Mouse (Mus musculus): Measurements from ENCODE around the gene Clec12b.

The Clec12b gene

DNA sequence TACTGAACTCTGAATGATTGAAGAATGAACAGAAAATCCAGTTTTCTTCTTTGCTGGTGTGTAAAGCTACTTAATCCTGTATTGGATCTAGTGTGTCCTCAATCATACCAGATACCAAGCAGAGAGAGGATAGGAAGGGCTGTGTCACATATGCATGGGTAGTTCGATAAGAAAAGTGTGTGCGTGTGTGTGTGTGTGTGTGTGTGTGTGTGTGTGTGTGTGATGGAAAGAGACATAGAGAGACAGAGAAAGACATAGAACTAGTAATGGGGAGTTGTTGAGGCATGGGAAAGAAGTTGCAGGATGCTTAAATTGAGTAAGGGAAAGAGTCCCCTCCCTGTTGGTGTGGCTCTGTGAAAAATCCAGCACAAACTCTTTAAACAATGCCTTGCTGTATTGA, at the start of gene Clec12b:
TSS of gene Clec12b (minus strand) at position 101 of the 400 bp plus-strand sequence.
- no peak for DNase-seq (ENCODE audit: inconsistent age in 2 of 2, low spot score in 1 of 2)

- DNase-seq (ENCODE audit: inconsistent age in 2 of 2, low spot score in 1 of 2), result no peak
Observed at GRCm38 (mm10) chr6:129434239-129434638, 48.6 kb upstream of the Clec12b start.

GRCm38 (mm10) chr6:129427281-129427680, 41.6 kb upstream of the Clec12b start:
- DNase-seq (ENCODE audit: inconsistent age in 2 of 2, low spot score in 1 of 2), result no peak

GRCm38 (mm10) chr6:129425812-129426211, 40.1 kb upstream of the Clec12b start:
- peak; percentile 42 to 72 for DNase-seq (ENCODE audit: inconsistent age in 2 of 2, low spot score in 1 of 2)

DNA sequence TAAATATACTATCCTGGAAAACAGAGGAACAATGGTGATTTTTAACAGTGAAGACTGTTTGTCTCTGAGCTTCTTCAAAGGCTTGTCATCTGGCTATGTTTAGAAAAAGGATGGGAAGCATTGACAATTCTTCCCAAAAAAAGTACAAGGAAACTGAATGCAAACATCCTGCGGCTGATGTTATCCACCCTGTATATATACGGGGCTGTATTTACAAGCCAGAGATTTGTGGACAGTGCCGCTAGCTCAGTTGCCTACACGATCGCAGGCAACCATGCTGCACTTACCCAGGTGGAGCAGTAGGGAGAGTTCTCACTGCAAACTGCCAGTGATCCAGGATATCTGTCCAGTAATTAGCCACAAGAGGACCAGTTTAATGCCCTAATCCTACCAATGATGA, 39.5 kb upstream of the Clec12b start:
- no peak for DNase-seq (ENCODE audit: inconsistent age in 2 of 2, low spot score in 1 of 2)

- peak; percentile 73 to 96 for DNase-seq (ENCODE audit: inconsistent age in 2 of 2, low spot score in 1 of 2)
Observed at GRCm38 (mm10) chr6:129423734-129424072, 38.0 kb upstream of the Clec12b start.

- DNase-seq (ENCODE audit: inconsistent age in 2 of 2, low spot score in 1 of 2), result peak; percentile 13 to 62
Observed at GRCm38 (mm10) chr6:129423040-129423733, 37.5 kb upstream of the Clec12b start.

GRCm38 (mm10) chr6:129422311-129422710, 36.6 kb upstream of the Clec12b start:
- DNase-seq (ENCODE audit: inconsistent age in 2 of 2, low spot score in 1 of 2), result peak in 1 of 2 experiments; percentile 69

- DNase-seq (ENCODE audit: inconsistent age in 2 of 2, low spot score in 1 of 2), result no peak
Observed at GRCm38 (mm10) chr6:129414177-129414576, 28.5 kb upstream of the Clec12b start.

- no peak for DNase-seq (ENCODE audit: inconsistent age in 2 of 2, low spot score in 1 of 2)
Observed at GRCm38 (mm10) chr6:129408562-129408961, 22.9 kb upstream of the Clec12b start, which contains the start of gene Clec9a. TSS of gene Clec9a (plus strand) at chr6:129408862.

DNA sequence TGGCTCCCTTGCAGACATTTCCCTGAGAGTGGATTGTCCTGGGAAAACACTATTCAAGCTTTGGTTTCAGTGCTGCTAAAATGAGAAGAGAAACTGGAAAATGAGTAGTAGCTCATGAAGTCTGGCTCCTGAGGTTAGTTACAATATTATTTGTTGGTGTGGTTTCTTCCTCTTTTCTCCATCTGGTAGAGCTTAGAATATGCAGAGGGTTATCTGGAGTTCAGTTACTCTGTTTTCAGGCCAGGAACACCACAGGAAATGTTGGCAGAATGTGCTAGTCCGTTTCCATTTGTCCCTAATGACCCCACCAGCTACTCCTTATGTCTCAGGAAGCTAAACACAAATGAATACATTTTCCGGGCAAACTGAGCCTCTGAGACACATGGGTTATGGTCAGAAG, 21.6 kb upstream of the Clec12b start:
- DNase-seq (ENCODE audit: inconsistent age in 2 of 2, low spot score in 1 of 2), result peak in 1 of 2 experiments; percentile 24

- DNase-seq (ENCODE audit: inconsistent age in 2 of 2, low spot score in 1 of 2), result no peak
Observed at GRCm38 (mm10) chr6:129405999-129406398, 20.3 kb upstream of the Clec12b start.

- DNase-seq (ENCODE audit: inconsistent age in 2 of 2, low spot score in 1 of 2), result no peak
Observed at GRCm38 (mm10) chr6:129403391-129403790, 17.7 kb upstream of the Clec12b start.

DNA sequence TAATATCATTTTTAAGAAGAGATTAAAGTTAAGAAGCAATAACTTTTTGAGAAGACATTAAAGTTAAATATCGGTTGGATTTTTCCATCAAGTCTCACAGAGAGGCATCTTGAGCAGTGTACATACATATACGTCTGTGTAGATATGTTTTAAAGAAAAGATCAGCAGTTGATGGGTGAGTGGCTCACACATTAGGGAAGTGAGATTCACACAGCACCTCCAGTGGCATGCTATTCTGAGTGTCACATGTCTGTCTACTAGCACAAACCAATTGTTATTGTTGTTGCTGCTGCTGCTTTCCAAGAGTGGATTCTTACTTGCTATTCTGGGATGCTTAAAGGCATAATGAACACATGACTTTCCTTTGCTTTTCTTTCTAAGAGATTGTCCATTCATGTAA, 16.7 kb upstream of the Clec12b start:
- DNase-seq (ENCODE audit: inconsistent age in 2 of 2, low spot score in 1 of 2), result no peak

DNA sequence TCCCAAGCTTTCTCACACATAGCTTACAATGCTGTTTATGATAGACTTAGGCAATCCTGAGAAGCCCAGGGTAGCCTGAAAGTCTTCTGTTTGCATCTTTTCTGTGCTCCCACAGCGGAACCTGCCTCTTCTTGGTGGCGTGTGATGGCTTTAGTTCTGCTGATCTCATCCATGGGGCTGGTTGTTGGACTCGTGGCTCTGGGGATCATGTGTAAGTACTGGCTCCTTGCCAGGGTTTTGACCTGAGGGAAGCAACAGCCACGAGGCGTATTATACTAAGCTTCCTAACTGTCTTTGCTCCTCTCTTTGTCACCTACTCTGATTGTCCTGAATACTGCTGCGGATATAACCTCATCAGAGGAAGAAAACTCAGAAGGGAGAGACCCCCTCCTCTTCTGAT, 14.3 kb upstream of the Clec12b start:
- peak; percentile 20 to 63 for DNase-seq (ENCODE audit: inconsistent age in 2 of 2, low spot score in 1 of 2)

DNA sequence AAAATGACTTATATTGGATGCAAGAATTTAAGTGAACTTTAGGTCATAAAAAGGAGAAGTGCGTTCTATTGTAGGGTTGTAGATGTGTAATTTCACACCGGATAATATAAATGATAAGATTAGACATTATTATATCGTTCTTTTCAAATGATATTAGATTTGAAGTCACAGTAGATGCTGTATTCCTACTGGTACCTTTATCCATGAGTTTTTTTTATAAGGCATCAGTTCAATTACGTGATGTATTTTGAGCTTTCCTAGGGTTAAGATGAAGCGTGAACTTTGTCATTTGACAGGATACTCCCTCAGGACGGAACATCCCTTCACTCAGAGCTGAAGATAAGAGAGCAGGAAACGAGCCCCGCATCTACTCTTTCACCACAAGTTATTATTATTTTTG, 11.3 kb upstream of the Clec12b start, which contains the start of gene Clec1b:
TSS of gene Clec1b (plus strand) at position 301 of the 400 bp plus-strand sequence.
- no peak for DNase-seq (ENCODE audit: inconsistent age in 2 of 2, low spot score in 1 of 2)

DNA sequence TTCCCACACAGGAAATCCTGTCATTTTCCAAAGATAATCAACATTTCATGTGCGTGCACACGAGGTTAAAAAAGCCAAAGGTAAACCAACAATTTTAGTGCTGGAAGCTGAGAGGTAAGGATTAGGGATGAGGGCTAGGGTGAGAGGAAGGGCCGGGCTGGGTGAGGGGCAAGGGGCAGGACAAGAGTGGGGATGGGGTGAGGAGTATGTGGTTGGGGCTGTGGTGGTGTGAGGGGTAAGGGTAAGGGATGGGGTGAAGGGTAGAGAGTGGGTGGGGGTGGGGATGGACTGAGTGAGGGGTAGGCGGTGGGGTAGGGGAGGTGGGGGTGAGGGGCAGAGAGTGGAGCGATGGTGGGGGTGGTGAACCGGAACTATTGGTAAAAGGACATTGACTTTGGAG, 8.1 kb upstream of the Clec12b start:
- no peak for DNase-seq (ENCODE audit: inconsistent age in 2 of 2, low spot score in 1 of 2)

- peak in 1 of 2 experiments; percentile 51 for DNase-seq (ENCODE audit: inconsistent age in 2 of 2, low spot score in 1 of 2)
Observed at GRCm38 (mm10) chr6:129393087-129393720, 7.5 kb upstream of the Clec12b start.

DNA sequence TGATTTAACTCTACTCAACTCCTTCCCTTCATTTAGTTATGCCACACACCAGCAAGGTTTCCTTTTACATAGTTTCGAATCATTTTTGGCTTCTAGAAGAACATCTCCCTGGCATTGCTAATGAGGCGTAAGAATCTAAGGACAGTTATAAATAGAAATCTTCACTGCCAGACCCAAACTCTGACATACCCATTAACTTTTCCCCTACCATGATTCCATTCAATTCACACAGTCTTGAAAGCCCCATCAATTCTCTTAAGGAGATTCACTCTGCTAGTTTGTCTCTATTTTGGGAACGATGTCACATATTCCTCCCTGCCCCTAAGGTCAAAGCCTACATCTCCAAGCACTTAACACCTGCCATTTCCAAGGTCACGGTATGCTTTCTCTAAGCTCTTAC, 674 bp downstream of the Clec12b start:
- DNase-seq (ENCODE audit: inconsistent age in 2 of 2, low spot score in 1 of 2), result no peak

- DNase-seq (ENCODE audit: inconsistent age in 2 of 2, low spot score in 1 of 2), result no peak
Observed at GRCm38 (mm10) chr6:129383466-129383865, 2.2 kb downstream of the Clec12b start.

DNA sequence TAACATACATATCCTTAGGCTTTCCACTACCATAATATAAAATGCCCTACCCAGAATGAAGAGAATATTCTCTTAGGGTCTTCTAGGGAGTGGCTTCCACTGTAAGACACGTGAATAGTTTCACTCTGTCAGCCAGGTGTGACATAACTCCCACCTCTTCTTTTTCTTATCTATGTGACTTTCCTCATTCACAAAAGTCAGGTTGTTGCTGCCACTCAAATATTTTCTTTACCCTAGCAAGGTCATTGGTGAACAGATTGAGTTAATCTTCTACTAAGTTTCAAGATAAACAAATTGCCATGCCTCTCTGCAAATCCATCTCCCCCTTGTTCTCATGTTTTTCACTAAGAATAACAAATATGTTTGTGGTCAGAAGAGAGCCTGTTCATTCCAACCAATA, 3.9 kb downstream of the Clec12b start:
- no peak for DNase-seq (ENCODE audit: inconsistent age in 2 of 2, low spot score in 1 of 2)

GRCm38 (mm10) chr6:129380454-129380853, 5.2 kb downstream of the Clec12b start:
- DNase-seq (ENCODE audit: inconsistent age in 2 of 2, low spot score in 1 of 2), result no peak

Data from adrenal gland, adult (tissue).